Mouse (Mus musculus) MEL (cell line): Measurements from ENCODE around the gene Dlx6. TPM values are rescaled to one million over a fixed set of nuclear protein-coding genes. Genes with fewer than 3 reads are reported as not detected.

Source experiments
- DNase-seq: peaks from one replicate; pipeline ENCODE4 v3.0.0; 2011; ENCODE audit warnings: low read depth, low spot score
- H3K27ac ChIP-seq: 2 replicates; pipeline ENCODE4 v1.5.1; 2012; ENCODE audit warnings: low read depth, mild to moderate bottlenecking, control low read depth, low read length, moderate library complexity; ENCODE audit not compliant: control insufficient read depth
- H3K27me3 ChIP-seq, 2 experiments: fragments of 150-350 bp in 1 of 2; sonication (generic) in 1 of 2; 2 replicates each; pipeline ENCODE4 v1.6.1; 2012; ENCODE audit warnings: low read length in 2 of 2, mild to moderate bottlenecking in 2 of 2, improper control_type of control experiment in 1 of 2, moderate library complexity in 1 of 2; ENCODE audit not compliant: insufficient read depth in 2 of 2, control insufficient read depth in 1 of 2
- H3K36me3 ChIP-seq, 2 experiments: 2 replicates each; pipeline ENCODE4 v1.6.1; 2012 to 2014; ENCODE audit warnings: low read length in 2 of 2, improper control_type of control experiment in 1 of 2, inconsistent platforms in 1 of 2, mild to moderate bottlenecking in 1 of 2; ENCODE audit not compliant: insufficient read depth in 2 of 2, control insufficient read depth in 1 of 2
- H3K4me1 ChIP-seq, 2 experiments: fragments of 150-350 bp in 1 of 2; sonication (generic) in 1 of 2; 2 replicates each; pipeline ENCODE4 v1.6.1; 2012; ENCODE audit warnings: low read length in 2 of 2, improper control_type of control experiment in 1 of 2, mild to moderate bottlenecking in 1 of 2; ENCODE audit not compliant: insufficient read depth in 2 of 2, control insufficient read depth in 1 of 2
- H3K4me3 ChIP-seq, 2 experiments: fragments of 150-350 bp in 1 of 2; sonication (generic) in 1 of 2; 2 replicates each; pipeline ENCODE4 v1.5.1; 2012; ENCODE audit warnings: low read depth in 2 of 2, low read length in 2 of 2, mild to moderate bottlenecking in 2 of 2, moderate library complexity in 2 of 2, control low read depth in 1 of 2, improper control_type of control experiment in 1 of 2; ENCODE audit not compliant: control insufficient read depth in 1 of 2, insufficient read depth in 1 of 2
- H3K79me2 ChIP-seq: 2 replicates; pipeline ENCODE4 v1.6.1; 2012; ENCODE audit warnings: mild to moderate bottlenecking, low read length, moderate library complexity; ENCODE audit not compliant: control insufficient read depth, poor library complexity, insufficient read depth
- H3K9ac ChIP-seq: 2 replicates; pipeline ENCODE4 v1.6.1; 2012; ENCODE audit warnings: low read depth, mild to moderate bottlenecking, control low read depth, low read length, moderate library complexity; ENCODE audit not compliant: control insufficient read depth, poor library complexity, severe bottlenecking
- H3K9me3 ChIP-seq: fragments of 150-350 bp; sonication (generic); replicated peaks from 2 replicates; pipeline ENCODE4 v1.6.1; 2012; ENCODE audit warnings: mild to moderate bottlenecking, low read length, improper control_type of control experiment, moderate library complexity; ENCODE audit not compliant: insufficient read depth
- BHLHE40 ChIP-seq: IDR thresholded peaks from 2 replicates; pipeline ENCODE4 v1.6.1; 2012; ENCODE audit warnings: low read depth, mild to moderate bottlenecking, inconsistent platforms, low read length, improper control_type of control experiment, borderline replicate concordance
- CHD1 ChIP-seq: IDR thresholded peaks from 2 replicates; pipeline ENCODE4 v1.6.1; 2012; ENCODE audit warnings: low read depth, mild to moderate bottlenecking, inconsistent platforms, low read length, improper control_type of control experiment
- E2F4 ChIP-seq: IDR thresholded peaks from 2 replicates; pipeline ENCODE4 v1.6.1; 2011; ENCODE audit warnings: low read depth, low read length, improper control_type of control experiment, borderline replicate concordance
- KAT2A ChIP-seq: conservative IDR thresholded peaks from 2 replicates; pipeline ENCODE4 v1.6.1; 2012; ENCODE audit warnings: low read depth, low read length, improper control_type of control experiment, inconsistent platforms
- MAX ChIP-seq: IDR thresholded peaks from 2 replicates; pipeline ENCODE4 v1.6.1; 2011; ENCODE audit warnings: low read length, improper control_type of control experiment
- MAZ ChIP-seq: IDR thresholded peaks from 2 replicates; pipeline ENCODE4 v1.6.1; 2012; ENCODE audit warnings: low read depth, mild to moderate bottlenecking, inconsistent platforms, low read length, improper control_type of control experiment
- MYC ChIP-seq: IDR thresholded peaks from 2 replicates; pipeline ENCODE4 v1.6.1; 2011; ENCODE audit warnings: low read depth, mild to moderate bottlenecking, low read length, improper control_type of control experiment, moderate library complexity
- NELFE ChIP-seq: IDR thresholded peaks from 2 replicates; pipeline ENCODE4 v1.6.1; 2011; ENCODE audit warnings: low read depth, low read length, improper control_type of control experiment
- POLR2AphosphoS2 ChIP-seq: IDR thresholded peaks from 2 replicates; pipeline ENCODE4 v1.6.1; 2011; ENCODE audit warnings: low read length, improper control_type of control experiment
- POLR2AphosphoS5 ChIP-seq: IDR thresholded peaks from 2 replicates; pipeline ENCODE4 v1.6.1; 2012; ENCODE audit warnings: low read depth, borderline replicate concordance, mild to moderate bottlenecking, inconsistent platforms, low read length, moderate library complexity, mixed read lengths
- SIN3A ChIP-seq: IDR thresholded peaks from 2 replicates; pipeline ENCODE4 v1.6.1; 2012; ENCODE audit warnings: low read length, improper control_type of control experiment, inconsistent platforms
- SMC3 ChIP-seq: IDR thresholded peaks from 2 replicates; pipeline ENCODE4 v1.6.1; 2011; ENCODE audit warnings: low read depth, low read length, improper control_type of control experiment
- TAL1 ChIP-seq: IDR thresholded peaks from 2 replicates; pipeline ENCODE4 v1.6.1; 2012; ENCODE audit warnings: mild to moderate bottlenecking, inconsistent platforms, low read length, moderate library complexity, mixed read lengths
- TCF12 ChIP-seq: IDR thresholded peaks from 2 replicates; pipeline ENCODE4 v1.6.1; 2014; ENCODE audit warnings: low read depth, mild to moderate bottlenecking, inconsistent platforms, low read length, improper control_type of control experiment, moderate library complexity
- UBTF ChIP-seq: IDR thresholded peaks from 2 replicates; pipeline ENCODE4 v1.6.1; 2012; ENCODE audit warnings: low read depth, mild to moderate bottlenecking, inconsistent platforms, low read length, improper control_type of control experiment, moderate library complexity, borderline replicate concordance; ENCODE audit not compliant: insufficient read depth
- USF1 ChIP-seq: IDR thresholded peaks from 2 replicates; pipeline ENCODE4 v1.6.1; 2014; ENCODE audit warnings: low read depth, mild to moderate bottlenecking, inconsistent platforms, low read length, improper control_type of control experiment, moderate library complexity
- USF2 ChIP-seq, 2 experiments: IDR thresholded peaks; 2 replicates each; pipeline ENCODE4 v1.6.1; 2011 to 2012; ENCODE audit warnings: improper control_type of control experiment in 2 of 2, low read length in 2 of 2, borderline replicate concordance in 1 of 2, inconsistent platforms in 1 of 2, low read depth in 1 of 2, mild to moderate bottlenecking in 1 of 2; ENCODE audit not compliant: insufficient read depth in 1 of 2
- ZKSCAN1 ChIP-seq: IDR thresholded peaks from 2 replicates; pipeline ENCODE4 v1.6.1; 2012; ENCODE audit warnings: low read depth, mild to moderate bottlenecking, inconsistent platforms, low read length, improper control_type of control experiment, moderate library complexity
- polyA plus RNA-seq, 2 experiments: library from polyadenylated mRNA; stranded (reverse) in 1 of 2; unstranded in 1 of 2; fragments of >175 nt in 1 of 2; fragments of >200 nt in 1 of 2; gene quantifications; 2 replicates each; pipeline versions ENCODE4 v1.2.1 to v1.2.4; 2012; ENCODE audit warnings: low replicate concordance in 2 of 2, low read depth in 1 of 2; ENCODE audit not compliant: insufficient read length in 2 of 2, insufficient read depth in 1 of 2, missing spikeins in 1 of 2
- total RNA-seq: library from RNA; depleted of rRNA; stranded (reverse); fragments of 300-350 nt; gene quantifications from 2 replicates; pipeline ENCODE4 v1.2.3, GENCODE M21; 2012

Dlx6 gene
- total and polyA plus RNA-seq, 3 experiments, result not detected

- Histone ChIP-seq H3K9ac (no peak overlapping the region), H3K4me1 (no peaks in the 10 kb centered on the region), H3K36me3 (no peaks in the 10 kb centered on the region), H3K27ac (no peak overlapping the region), H3K9me3 (no peaks in the 10 kb centered on the region), H3K27me3 (no peaks in the 10 kb centered on the region), H3K79me2 (no peaks in the 10 kb centered on the region), H3K4me3 (no peak overlapping the region)
- no peak for TF ChIP-seq TCF12
- TF ChIP-seq BHLHE40, result no peak
- TF ChIP-seq SIN3A, result no peak
- no peak for TF ChIP-seq NELFE
- TF ChIP-seq UBTF, result no peak
- TF ChIP-seq USF2 (IDR thresholded peaks at IDR 0.05; ENCODE audit: borderline replicate concordance in 1 of 2, insufficient read depth in 1 of 2, low read depth in 1 of 2, low read length in 2 of 2), result no peak
- TF ChIP-seq KAT2A, result no peak
- no peak for TF ChIP-seq ZKSCAN1
- TF ChIP-seq MAX, result no peak
- no peak for TF ChIP-seq MYC
- TF ChIP-seq POLR2AphosphoS5, result no peak
- TF ChIP-seq MAZ, result no peak
- TF ChIP-seq SMC3, result no peak
- no peak for TF ChIP-seq TAL1
- TF ChIP-seq E2F4, result no peak
- no peak for TF ChIP-seq USF1
- no peak for TF ChIP-seq POLR2AphosphoS2
- no peak for DNase-seq
These were observed 14.3 kb downstream of the Dlx6 start for GRCm38 (mm10) chr6:6877346-6877910.

- Histone ChIP-seq H3K79me2 (no peaks in the 10 kb centered on the region), H3K4me3 (no peak overlapping the region), H3K27ac (no peak overlapping the region), H3K4me1 (no peaks in the 10 kb centered on the region), H3K36me3 (no peaks in the 10 kb centered on the region), H3K9me3 (no peaks in the 10 kb centered on the region), H3K9ac (no peak overlapping the region), H3K27me3 (no peaks in the 10 kb centered on the region)
- no peak for DNase-seq
- TF ChIP-seq SIN3A, result no peak
- TF ChIP-seq KAT2A, result no peak
- no peak for TF ChIP-seq USF1
- TF ChIP-seq CHD1, result no peak
These were observed 15.1 kb downstream of the Dlx6 start for GRCm38 (mm10) chr6:6877981-6878840.
